Mouse (Mus musculus): ENCODE results near the gene Cog5.
A peak's percentile ranks its signal among the peaks of the same experiment; 100 is the strongest.
"Not testable (repeated sequence)": the region's sequence is repeated elsewhere in the genome, so short reads cannot be mapped to it uniquely, and the experiment has no call there.

The Cog5 gene

GRCm38 (mm10) chr12:31654197-31654964 lies at the start of gene Cog5, which contains the start of gene Dus4l:
TSS of gene Cog5 (plus strand) at chr12:31654869.
TSS of gene Dus4l (minus strand) at chr12:31654826.
- DNase-seq: peak; percentile 97

DNA sequence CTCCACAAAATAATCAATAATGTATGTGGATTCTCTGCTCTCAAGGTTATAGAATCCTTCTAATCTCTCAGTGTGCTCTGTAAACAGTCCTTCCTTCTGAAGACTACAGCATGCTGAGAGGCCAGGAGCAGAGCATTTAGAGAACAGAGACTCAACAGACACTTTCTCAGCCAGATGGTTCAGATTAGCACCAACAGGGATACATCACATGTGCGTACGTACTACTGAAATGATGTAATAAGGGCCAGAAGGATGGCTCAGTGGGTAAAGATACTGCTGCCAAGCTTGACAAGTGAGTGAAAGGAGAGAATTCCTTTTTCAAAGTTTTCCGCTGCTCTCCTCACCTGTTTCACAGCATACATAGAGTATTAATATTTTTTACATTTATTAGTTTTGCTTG lies 49.8 kb upstream of the Cog5 start:
- no peak for DNase-seq

DNA sequence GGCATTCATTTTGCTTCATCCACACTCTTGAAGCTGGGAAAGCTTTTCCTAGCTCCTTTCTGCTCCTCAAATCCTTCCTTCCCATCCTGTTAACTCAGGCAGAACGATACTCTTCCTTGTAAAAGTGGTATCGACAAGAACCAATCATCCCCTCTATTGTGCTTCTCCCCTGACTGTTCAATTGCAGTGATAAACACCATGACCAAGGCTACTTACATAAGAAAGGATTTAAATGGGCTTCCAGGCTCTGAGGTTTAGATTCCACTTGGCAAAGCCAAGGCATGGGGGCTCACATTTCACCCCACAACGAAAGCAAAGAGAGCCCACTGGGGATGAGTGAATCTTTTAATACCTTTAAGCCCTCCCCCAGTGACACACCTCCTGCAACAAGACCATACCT lies 46.5 kb upstream of the Cog5 start:
- no peak for DNase-seq

DNA sequence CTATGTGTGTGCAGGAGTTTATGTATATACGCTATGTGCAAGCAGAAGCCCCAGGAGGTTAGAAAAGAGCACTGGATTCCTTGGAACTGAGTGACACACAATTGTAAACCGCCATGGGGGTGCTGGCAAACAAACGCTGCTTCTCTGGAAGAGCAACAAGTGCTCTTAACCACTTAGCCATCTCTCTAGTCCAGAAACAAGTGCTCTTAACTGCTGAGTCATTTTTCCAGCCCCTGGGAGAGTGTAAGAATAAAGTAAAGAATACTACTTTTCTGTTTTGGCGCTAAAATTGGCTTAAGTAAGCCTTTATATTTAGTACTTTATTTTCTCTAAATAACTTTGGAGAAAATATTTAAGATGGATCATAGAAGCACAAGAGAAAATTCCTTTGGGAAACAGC lies 41.3 kb upstream of the Cog5 start:
- no peak for DNase-seq

DNA sequence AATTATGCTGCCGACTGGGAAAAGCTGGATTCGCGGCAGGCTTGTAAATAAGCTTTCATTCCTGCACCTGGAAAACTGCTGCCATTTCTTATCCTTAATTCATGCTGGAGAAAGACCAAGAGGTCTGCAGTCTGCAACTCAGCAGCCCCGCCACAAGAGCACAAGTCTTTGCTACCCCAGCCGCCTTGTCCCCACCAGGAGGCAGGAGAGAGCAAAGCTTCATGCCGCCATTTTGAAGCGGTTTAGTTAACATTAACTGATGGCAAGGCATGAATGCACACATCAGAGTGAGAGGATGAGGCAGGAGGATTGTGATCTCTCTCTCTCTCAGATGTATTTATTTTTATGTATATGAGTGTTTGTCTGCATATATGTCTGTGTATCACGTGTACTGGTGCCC lies 34.6 kb upstream of the Cog5 start:
- DNase-seq: no peak

- DNase-seq: no peak
These were observed 29.7 kb upstream of the Cog5 start for GRCm38 (mm10) chr12:31625016-31625415.

DNA sequence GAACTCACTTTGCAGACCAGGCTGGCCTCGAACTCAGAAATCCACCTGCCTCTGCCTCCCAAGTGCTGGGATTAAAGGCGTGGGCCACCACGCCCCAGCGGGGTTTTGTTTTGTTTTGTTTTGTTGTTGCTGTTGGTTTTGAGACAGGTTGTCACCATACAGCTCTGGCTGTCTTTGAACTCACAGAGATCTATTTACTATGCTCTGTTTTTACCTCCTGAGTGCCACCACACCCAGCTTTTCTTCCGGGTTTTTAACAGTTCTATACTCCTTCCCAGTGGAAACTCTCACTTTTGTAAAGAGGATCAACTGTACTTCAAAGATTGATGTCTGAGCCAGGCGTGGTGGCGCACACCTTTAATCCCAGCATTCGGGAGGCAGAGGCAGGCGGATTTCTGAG lies 26.3 kb upstream of the Cog5 start:
- DNase-seq: not testable (repeated sequence)

DNA sequence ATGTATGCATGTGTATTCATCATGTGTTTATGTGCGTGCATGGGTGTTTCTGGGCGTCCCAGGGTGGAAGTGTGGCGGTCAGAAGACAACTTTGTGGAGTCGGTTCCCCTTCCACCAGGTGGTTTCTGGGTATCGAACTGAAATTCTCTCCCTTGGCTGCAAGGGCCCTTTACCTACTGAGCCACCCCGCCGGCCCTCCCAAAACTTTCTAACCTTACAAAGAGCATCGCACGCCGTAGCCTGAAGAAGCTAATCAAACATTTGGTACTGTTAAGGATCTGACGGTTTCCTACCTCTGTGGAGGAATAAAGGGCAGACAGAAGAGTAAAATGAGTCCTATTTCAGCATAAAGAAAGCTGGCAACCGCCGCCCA lies 20.7 kb upstream of the Cog5 start:
- DNase-seq: peak; percentile 18

DNA sequence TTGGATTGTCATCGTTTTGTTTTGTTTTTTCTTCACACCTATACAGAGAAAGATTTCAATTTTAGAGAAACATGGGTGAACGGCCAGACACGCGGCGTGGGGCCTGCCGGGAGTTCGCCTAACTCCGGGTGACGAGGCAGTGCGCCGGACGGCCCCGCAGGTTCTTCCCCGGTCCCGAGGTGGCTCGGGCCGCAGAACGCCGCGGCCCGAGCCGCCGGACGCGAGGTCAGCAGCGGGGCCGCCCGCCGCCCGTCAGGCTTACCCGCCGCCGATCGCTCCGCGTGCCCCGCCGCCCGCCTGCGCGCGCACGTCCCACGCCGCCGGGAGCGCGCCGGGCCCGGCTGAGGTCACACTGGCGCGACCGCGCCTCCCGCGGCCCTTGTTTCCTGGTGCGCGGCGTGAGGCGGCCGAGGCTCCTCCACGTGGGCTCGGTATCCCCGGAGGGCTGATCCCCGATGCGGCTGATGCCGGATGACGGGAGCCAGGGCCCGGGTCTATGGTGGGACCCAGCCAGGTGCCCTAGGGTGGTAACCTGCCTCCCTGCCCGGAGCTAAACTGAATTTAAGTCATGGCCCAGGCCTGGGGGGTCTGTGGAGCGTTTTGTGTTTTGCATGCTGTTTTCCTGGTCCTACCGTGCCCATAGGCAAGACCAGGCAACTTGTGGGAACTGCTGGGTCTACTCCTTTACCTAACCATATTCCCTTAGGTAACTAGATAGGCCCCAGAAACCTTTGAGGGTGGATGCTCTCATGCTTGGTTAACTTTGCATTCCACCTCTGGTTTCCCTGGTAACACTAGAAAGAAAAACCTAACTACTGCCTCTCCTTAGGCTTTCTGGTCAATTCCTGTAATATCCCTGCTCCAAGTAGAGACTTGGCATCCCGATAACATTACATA lies 20.1 kb upstream of the Cog5 start, which contains the start of gene Bcap29:
TSS of gene Bcap29 (minus strand) at position 316 of the 897 bp plus-strand sequence.
- DNase-seq: peak; percentile 81

DNA sequence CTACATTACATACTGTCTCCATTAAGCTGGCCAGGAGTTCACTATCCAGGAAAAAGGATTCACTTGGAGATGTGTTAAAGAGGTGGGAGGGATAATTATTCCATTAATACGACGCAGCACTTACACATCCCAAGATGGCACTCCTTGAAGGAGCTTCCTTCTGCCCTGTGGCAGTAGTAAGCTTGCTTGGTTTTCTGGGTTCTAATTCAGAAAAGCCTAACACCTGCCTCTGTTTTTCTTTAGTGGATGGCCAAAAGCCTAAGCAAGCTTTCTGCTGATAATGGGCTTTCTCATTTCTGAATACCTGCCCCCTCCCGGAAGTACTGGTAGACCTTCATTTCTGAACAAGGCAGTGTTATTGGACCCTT lies 19.4 kb upstream of the Cog5 start:
- no peak for DNase-seq

GRCm38 (mm10) chr12:31653611-31654010 lies 1.1 kb upstream of the Cog5 start:
- no peak for DNase-seq

DNA sequence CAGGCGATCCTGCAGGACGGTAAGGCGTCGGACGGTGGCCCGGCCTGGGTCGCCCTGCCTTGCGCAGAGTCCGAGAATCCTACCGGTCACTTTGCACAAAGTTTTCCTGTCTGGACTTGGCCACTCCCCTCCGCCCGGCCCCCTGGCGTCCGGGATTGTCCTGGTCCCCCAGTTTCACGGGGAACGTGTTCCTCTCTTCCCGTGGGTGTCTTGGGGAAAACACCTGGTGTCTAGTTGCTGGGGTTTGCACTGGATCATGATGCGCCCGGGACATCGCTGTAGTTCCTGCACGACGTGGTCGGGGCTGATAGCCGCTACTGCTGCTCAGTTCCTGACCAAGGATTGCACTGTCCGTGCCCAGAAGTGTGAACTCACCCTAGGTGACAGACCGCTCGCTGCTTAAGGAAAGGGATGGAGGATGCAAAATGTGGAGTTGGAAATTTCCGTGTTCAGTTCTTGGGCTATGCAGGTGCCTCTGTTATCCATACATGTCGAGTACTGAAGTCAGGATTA lies 352 bp downstream of the Cog5 start:
- DNase-seq: no peak

DNA sequence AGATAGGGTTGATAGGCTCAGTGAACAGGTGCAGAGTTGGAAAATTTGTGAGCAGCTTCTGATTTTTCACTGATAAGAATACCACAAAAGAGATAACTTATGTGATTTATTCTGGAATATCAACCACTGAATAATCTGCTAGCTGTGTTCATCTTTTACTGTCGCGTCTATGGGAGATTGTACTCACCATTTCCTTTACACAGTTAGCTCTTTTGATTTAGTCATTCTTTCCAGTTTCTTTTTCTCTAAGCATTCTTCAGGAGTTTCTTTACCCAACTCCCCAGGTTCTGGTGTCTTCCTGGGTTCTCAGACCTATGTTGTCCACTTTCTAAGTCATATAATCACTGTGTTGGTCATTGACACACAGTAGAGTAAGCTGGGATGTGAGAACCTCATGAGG lies 2.2 kb downstream of the Cog5 start:
- no peak for DNase-seq

DNA sequence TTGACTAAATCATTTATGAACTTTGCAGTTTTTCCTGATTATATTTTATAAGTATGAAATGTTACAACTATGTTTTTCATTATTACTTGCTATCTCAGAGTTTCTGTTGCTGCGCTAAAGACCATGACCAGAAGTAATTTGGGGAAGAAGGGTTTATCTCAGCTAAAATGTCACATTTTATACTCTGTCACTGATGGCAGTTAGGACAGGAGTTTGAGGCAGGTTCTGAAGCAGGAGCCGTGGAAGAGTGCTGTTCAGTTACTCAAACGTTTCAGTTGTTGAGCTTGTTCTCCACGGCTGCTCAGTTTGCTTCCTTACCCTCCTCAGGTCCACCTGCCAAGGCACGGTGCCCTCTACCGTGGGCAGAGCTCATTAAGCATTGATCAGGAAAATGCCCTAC lies 11.3 kb downstream of the Cog5 start:
- no peak for DNase-seq

DNA sequence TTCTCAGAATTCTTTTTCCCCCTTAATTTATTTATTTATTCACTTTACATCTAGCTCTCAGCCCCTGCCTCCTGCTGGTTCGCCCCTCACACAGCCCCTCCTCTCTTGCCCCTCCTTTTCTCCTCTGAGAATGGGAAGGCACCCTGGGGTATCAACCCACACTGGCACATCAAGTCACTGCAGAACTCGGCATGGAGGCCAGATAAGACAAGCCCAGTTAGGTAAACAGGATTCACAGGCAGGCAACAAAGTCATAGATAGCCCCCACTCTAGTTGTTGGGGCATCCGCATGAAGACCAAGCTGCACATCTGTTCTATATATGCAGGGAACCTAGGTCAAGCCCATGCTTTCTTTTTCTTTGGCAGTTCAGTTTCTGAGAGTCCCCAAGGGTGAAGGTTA lies 12.5 kb downstream of the Cog5 start:
- DNase-seq: no peak

- DNase-seq: no peak
These were observed 32.0 kb downstream of the Cog5 start for GRCm38 (mm10) chr12:31686679-31687078.

- DNase-seq: no peak
These were observed 38.6 kb downstream of the Cog5 start for GRCm38 (mm10) chr12:31693278-31693677.

GRCm38 (mm10) chr12:31700623-31701347 lies 46.1 kb downstream of the Cog5 start:
- no peak for DNase-seq

GRCm38 (mm10) chr12:31701411-31701810 lies 46.7 kb downstream of the Cog5 start:
- no peak for DNase-seq

DNA sequence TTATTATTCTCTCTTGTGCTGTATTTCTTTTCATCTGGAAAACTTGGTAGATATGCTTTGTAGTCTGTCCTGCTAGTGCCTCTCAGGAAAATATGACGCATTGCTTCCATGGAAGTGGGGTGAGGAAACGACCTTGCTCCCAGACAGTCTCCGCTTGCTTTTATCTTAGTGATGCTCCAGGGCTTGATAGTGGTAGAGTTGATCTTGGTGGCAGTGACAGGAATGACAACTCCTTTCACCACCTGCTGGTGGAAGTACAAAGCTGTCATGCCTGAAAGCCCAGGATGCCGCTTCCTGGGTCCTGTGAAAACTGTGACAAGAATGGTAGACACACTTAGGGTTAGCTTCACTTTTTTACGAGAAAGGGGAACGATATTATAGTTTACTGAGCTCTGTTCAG lies 49.2 kb downstream of the Cog5 start:
- DNase-seq: no peak

- no peak for DNase-seq
These were observed 51.5 kb downstream of the Cog5 start for GRCm38 (mm10) chr12:31706168-31706567.

- DNase-seq: no peak
These were observed 52.9 kb downstream of the Cog5 start for GRCm38 (mm10) chr12:31707531-31707930.

DNA sequence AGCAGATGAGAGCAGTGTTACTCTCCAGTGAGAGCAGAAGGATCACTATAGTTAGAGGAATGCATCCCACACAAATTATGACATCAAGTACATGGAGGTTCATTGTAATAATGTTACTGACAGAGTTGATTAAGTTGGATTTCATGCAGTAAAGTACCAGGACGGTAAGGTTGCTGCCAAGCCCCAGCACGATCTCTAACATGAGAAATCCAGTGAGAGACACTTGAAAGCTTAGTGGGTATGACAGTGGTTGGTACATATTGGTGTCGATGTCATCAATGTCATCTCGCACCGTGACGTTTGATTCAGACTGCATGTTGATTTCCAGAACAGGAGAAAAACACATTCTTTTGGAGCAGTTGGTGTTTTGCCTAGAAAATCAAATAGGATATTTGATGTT lies 55.0 kb downstream of the Cog5 start:
- DNase-seq: no peak

All from lung, postnatal 14 days (tissue).